Mouse (Mus musculus): ENCODE measurements around the gene Ralgds.
"Not testable (repeated sequence)": the region's sequence is repeated elsewhere in the genome, so short reads cannot be mapped to it uniquely, and the experiment has no call there.

Gene Ralgds

DNA sequence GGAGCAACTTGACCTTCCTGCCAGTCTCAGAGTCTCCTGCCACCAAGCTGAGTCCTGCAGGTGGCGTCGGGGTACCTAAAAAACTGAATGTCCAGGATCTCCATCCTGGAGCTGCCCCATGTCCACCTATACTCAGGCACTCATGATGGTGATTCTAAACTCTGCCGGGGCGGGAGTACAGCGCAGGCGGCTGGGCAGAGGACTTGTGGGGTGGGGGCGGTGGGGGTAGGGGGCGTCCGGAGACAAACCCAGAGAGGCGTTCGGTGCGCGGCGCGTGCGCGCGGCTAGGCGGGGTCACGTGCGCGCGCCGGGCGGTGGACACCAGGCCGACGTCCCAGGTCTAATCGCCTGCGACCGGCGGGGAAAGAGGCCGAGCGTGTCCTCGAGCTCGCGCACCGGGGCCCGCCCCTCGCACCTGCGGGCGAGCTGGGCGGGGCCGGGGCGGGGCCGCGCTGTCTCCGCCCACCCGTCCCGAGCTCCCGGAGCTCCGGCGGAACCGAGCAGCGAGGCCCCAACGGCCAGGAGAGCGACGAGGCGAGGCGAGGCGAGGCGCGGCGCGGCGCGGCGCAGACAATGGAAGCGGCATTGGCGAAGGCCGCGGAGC lies at the start of gene Ralgds:
Ralgds (plus strand) TSS at position 328 of the 604 bp plus-strand sequence.
- in situ Hi-C loops (cut with MseI, MboI) = no loop called here

DNA sequence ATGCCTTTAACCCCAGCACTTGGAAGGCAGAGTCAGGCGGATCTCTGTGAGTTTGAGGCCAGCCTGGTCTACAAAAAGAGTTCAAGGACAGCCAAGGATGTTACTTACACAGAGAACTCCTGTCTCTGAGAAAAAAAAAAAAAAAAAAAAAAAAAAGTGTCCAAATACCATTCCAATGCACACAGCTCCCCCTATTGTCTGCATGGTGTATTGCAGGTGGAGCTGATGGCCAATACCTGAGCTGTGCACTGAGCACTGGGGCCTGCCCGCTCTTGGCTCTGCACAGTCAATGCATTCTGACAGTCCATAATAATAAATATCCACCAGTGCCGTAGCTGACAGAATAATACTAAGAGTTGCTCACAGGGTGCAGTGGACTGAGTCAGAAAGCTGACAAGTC lies 49.0 kb upstream of the Ralgds start:
- in situ Hi-C loops (cut with MseI, MboI) = no loop called here

DNA sequence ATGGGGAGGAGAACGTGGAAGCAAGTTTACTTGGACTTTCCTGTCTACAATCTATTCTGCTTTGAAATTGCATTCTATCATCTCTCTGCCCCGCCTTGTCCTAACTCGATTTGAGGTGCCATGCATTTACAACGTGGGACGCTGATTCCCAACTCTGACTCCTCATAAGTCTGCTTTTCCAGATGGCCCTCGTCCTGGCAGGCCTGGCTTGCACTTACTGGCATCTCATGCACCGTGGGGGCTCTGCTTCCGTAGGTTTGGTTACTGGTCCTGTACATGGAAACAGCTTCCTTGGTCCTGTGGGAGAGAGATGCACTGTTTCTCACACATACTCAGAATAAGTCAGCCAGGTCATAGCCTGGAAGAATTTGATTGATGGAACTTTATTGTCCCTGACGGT lies 48.0 kb upstream of the Ralgds start:
- in situ Hi-C loops (cut with MseI, MboI) = no loop called here

DNA sequence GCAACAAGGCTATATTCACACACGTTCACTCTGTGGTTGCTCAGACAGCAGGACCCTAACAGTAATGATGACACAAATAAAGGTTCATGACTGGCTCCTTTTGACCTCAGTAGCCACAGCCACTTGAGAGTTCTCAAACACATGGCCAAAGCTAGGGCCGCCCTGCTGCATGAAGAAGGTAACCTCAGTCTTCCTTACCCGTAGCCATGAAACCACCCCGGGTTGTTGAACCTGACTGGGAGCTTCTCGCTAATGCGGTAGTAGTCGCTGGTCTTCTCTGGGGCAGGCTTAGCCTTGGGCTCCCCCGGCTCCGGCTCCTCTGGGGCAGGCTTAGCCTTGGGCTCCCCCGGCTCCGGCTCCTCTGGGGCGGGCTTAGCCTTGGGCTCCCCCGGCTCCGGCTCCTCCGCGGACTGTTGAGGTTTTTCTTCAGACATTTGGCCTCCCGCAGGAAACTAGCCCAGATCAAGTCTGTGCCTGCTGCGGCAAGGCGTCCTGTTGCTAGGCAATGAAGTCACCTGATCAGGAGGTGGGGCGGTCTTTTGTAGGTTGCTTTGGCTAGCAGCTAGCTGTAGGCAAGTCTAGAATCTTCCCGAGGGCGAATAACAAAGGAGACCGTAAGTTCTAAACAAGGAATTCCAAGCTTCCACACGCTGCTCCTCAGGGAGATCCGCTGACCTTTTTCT lies 46.9 kb upstream of the Ralgds start, which contains the start of gene 1700007K13Rik:
1700007K13Rik (minus strand) TSS at position 497 of the 683 bp plus-strand sequence.
- in situ Hi-C loops (cut with MseI, MboI) = no loop called here

DNA sequence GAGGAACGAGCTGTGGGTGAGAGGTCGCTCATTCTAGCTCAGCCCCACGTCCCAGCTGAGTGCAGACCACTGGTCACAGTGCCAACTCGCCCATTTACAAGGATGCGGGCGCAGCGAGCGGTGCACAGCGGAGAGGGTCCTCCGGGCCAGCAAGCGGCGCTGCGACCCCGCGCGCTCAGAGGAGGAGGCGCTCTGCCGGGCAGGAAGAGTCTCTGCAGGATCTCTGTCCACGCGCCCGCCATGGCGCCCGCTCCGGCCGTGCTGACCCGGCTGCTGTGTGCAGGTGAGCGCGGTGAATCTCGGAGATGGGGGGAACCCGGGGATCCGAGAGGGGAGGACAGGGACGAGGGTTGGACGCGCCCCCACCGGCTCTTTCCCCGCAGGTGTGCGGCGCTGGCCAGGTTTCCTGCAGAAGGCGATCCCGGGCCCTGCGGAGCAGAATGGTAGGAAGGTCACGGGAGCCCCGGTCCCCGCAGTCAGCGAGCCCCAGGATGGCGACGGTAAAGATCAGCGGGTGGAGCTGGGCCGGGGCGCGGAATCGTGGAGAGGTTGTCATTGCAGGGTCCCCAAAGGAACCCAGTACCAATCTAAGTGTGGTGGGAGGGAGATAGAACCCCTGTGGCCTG lies 45.0 kb upstream of the Ralgds start, which contains the start of gene Mrps2:
Mrps2 (plus strand) TSS at position 207 of the 626 bp plus-strand sequence.
- in situ Hi-C loops (cut with MseI, MboI) = no loop called here

DNA sequence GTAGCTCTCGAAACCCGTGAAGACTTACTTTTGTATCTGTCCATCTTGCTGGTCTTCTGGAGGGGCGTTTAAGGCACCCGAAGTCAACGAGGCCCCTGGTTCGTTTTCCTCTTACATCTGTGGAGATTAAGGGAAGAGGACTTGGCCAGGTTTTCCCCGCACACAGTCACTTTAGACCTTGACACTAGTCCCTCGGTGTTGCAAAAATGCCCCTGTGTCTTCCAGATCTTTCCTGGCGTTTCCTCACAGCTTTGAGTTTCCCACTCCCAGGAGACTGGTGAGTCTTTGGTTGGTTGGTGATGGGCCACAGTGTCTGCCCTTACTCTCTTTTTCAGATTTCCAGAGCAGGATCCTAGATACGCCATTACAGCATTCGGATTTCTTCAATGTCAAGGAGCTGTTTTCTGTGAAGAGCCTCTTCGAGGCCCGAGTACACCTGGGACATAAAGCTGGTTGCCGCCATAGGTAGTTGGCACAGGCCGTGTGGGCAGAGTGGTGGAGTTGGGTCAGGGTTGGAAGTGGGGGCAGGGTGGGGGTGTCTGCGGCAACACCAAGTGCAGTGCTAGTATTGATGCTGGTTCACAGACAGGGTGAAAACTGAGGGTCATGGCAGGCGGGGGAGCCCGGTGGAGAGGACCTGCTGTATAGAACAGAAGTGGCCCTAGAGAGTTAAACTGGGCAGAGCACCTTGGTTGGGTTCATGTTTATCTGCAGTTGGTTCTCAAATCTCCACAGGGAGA lies 44.3 kb upstream of the Ralgds start:
- in situ Hi-C loops (cut with MseI, MboI) = no loop called here

GRCm38 (mm10) chr2:28469461-28469860 lies 43.5 kb upstream of the Ralgds start:
- in situ Hi-C loops (cut with MseI, MboI) = no loop called here

DNA sequence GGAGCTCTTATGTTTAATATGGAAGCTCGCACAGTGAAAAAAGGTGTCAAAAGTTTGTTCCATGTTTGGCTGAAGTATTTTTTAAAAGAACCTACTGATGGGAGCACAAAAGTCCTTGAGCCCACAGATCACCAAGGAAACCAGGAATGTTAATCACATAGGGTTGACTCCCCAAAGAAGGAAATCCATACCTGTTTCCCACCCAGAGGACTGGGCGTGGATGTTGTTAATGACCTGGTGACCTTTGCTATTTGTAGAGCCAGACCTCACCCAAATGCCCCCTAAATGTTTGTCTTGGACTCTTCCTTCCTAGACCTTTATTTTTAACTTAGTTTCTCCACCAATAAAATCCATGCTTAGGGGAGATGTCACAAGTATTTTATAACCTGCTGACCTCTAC lies 42.3 kb upstream of the Ralgds start:
- in situ Hi-C loops (cut with MseI, MboI) = no loop called here

DNA sequence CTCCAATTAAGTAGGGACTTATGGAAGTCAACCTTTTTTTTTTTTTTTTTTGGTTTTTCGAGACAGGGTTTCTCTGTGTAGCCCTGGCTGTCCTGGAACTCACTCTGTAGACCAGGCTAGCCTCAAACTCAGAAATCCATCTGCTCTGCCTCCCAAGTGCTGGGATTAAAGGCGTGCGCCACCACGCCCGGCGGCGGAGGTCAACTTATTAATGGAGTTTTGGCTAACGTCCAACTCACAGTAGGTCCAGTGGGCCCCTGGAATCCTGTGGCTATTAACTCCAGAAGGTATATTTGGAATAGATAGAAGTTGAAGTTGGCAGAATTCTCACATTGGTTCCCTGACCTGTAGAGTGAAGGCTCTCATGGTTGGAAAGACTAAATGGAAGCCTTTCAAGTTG lies 40.9 kb upstream of the Ralgds start:
- in situ Hi-C loops (cut with MseI, MboI) = not testable (repeated sequence)

- in situ Hi-C loops (cut with MseI, MboI) = not testable (repeated sequence)
These were observed 34.9 kb upstream of the Ralgds start for GRCm38 (mm10) chr2:28477993-28478392.

DNA sequence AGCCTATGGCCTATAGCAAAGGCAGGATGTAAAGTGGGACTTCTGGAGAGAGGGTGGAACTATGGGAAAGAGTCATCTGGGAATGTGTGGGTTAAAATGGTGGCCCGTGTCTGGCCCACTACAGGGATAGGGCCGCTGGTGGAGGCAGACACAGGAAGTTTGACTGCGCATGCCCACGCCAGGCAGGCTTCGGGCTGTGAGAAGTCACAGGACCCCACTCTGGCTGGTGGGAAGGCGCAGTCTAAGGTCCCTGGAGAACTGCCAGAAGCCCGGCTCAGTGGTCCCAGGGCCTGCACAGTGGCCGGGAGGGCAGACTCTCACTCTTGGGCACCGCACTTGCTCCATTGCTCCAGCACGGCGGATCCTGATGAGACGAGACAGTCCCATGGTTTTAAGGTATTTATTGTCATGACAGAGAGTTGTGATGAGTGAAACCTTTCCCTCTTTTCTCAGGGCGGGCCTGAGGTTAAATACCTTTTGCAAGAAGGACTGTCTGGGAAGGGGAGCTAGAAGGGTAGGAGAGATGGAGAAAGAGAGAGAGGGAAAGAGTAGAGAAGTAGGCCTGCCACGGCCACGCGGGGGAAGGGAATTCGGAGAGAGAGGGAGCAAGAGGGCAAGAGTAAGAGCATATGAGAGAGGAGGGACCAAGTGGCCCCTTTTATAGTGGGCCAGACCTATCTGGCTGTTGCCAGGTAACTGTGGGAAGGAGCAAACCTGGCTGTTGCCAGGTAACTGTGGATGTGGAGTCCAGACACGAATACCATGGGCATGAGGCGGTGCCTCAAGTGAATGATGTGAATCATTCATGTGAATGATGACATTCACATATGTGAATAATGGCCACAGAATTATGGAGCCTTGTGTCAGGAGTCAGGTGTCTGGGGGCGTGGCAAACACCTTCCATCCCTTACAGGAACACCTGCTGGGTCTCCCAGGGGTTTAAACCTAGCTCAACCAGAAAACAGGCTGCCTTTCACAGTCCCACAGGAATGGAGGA lies 33.4 kb upstream of the Ralgds start:
- in situ Hi-C loops (cut with MseI, MboI) = no loop called here

- in situ Hi-C loops (cut with MseI, MboI) = no loop called here
These were observed 29.1 kb upstream of the Ralgds start for GRCm38 (mm10) chr2:28483861-28484260.

DNA sequence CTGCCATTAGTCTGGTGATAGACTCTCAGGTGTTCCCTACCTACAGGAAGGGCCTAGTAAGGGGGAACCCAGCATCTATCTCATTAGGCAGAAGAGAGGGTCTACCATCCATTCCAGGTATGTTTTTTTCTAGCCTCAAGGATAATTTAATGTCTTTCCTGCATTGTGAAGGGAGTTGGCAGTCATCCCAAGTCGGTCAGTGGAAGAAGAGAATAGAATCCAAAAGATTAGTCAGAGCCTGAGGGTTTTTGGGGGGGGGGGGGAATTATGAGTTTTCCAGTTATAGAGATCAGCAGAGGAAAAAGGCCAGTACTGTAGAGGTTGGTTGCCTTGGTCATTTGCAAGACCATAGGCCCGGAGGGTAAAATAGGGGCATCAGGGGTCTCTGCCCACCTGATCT lies 18.4 kb upstream of the Ralgds start:
- in situ Hi-C loops (cut with MseI, MboI) = no loop called here

- in situ Hi-C loops (cut with MseI, MboI) = no loop called here
These were observed 17.6 kb upstream of the Ralgds start for GRCm38 (mm10) chr2:28495207-28495756.

DNA sequence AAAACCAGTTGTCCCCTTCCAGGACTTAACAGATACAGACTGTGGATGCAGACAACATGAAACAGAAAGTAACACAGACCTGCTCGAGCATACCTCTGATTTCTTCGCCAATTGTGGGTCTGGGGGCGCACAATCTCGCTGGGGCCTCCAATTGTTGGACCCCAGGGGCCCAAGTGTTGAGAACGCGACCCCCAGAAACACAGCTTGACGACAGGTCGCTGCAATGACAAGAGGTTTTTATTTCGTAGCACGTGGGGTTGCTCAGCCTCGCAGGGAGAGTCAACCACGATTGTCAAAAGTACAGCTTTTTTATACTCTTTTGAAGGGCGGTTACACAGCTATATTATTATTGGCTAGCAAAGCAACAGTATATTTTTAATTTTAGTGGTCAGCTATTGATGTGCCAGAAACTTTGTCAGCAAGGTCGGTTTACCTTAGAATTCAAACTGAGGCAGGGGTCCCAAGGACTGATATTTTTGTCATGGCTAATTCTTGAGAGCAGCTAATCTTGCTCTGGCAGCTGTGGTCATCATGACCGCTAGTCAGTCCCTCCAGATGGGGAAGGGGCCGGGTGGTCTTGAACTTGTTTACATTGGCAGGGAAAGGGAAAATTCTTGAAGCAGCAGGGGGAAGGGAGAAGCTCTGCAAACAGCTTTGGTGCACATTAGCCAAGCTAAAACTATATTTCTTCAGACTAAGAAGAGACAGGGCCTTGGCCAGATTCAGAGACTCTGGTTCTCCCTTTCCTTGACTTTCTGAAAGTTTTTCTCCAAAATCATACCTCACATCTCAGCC lies 16.9 kb upstream of the Ralgds start:
- in situ Hi-C loops (cut with MseI, MboI) = no loop called here

- in situ Hi-C loops (cut with MseI, MboI) = no loop called here
These were observed 16.3 kb upstream of the Ralgds start, which contains the start of gene Gbgt1 for GRCm38 (mm10) chr2:28496671-28497070. Gene Gbgt1, plus strand, starts transcription at chr2:28496891.

DNA sequence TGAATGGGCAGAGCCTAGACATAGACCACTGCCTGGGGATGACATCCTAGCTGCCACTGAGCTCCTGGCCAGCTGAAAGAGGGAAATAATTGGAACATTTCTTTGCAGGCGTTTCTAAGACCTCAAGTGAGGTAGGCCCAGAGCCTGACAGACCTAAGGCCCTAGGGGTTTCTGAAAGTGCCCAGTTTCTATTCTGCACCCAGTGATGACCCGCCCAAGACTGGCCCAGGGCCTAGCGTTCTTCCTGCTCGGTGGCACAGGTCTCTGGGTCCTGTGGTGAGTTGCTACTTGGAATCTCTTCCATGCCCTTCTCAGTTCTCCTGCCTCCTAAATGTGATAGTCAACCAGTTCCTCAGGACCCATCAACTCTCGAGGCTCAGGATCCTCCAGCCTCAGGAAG lies 15.4 kb upstream of the Ralgds start:
- in situ Hi-C loops (cut with MseI, MboI) = no loop called here

DNA sequence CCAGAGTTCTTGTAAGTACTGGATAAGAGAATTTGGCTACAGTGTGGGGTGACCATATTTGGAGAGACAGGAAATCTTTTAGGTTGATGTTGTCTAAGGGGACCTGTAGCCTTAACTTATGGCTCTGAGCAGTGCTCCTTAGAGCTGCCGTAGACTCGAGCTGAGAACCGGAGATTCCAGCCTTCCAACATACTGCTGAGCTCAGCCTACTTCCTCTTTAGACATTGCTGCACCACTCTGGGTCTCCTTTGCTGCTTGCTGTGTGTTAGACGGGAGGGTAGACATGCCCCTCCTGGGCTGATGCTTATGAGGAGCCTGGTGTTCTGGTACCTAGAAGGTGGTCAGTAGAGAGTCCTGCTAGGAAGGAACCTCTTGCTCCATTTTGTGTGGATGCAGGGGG lies 14.5 kb upstream of the Ralgds start:
- in situ Hi-C loops (cut with MseI, MboI) = no loop called here

- in situ Hi-C loops (cut with MseI, MboI) = no loop called here
These were observed 9.9 kb upstream of the Ralgds start for GRCm38 (mm10) chr2:28502987-28503386.

DNA sequence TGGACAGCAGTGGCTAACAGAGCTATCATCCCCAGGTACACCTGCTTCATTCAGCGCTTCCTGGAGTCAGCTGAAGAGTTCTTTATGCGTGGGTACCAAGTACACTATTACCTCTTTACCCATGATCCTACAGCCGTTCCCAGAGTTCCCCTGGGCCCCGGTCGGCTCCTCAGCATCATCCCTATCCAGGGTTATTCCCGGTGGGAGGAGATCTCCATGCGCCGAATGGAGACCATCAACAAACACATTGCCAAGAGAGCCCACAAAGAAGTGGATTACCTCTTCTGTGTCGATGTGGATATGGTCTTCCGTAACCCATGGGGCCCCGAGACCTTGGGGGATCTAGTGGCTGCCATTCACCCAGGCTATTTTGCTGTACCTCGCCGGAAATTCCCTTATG lies 8.2 kb upstream of the Ralgds start:
- in situ Hi-C loops (cut with MseI, MboI) = no loop called here

All from mouse trophoblast stem cell (cell line).